Mouse (Mus musculus) retina, postnatal 1 day (tissue): ENCODE results near the gene Slc38a1.

Source experiments
- DNase-seq: peaks from one replicate; pipeline ENCODE4 v3.0.0-alpha.2; 2012

The Slc38a1 gene

DNA sequence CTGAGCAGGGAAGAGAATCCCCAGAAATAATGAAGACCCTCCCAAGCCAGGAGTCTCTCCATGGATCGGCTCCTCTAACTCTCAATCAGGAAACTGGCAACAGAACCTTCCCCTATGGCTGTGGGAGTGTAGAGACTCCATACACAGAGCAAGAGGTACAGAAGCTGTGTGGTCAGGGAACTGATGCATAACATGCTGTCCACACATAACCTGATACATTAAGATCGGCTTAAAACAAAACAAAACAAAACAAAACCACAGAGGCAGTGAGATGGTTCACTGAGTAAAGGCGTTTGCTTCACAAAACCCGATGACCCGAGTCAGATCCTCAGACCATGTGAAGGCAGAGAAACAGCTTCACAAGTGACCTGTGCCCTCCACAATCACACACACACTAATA lies 35.3 kb downstream of the Slc38a1 start:
- no peak for DNase-seq

DNA sequence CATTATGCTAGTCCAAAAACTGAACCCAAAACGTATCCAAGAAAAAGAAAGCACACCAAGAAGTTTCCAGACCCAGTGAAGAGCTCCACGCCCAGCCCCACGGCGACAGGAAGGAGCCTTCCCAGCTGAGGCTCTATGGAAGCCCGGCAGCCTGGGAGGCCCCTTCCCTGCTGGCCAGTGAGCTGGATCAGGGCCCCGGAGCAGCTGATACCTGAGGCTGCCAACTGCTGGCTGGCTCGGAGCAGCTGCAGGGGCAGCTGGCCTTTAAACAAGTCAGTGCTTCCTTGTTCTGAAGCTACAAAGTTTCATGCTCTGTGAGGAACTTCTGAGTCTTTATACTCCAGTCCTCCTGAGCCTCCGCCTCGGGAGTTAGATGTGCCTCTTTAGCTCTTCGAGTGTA lies 38.4 kb downstream of the Slc38a1 start:
- peak; percentile 18 for DNase-seq

DNA sequence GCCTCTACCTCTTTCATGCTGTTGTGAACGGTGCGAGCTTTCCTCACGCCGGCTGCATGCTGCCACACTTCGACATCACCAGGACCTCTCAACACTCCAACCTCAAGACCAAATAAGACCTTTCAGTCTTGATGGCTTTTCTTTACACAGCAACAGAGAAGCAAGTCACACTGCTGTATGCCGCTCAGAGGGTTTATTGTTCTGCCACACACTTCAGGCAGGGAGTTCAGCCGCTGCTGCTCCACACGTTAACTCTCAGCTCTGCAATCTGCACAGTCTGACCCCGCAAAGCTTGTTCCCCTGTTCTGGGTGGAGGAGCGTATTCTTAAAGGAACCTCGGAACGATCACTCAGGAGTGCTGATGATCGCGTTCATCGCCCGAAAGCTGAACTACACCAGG lies 40.7 kb downstream of the Slc38a1 start:
- DNase-seq = no peak

DNA sequence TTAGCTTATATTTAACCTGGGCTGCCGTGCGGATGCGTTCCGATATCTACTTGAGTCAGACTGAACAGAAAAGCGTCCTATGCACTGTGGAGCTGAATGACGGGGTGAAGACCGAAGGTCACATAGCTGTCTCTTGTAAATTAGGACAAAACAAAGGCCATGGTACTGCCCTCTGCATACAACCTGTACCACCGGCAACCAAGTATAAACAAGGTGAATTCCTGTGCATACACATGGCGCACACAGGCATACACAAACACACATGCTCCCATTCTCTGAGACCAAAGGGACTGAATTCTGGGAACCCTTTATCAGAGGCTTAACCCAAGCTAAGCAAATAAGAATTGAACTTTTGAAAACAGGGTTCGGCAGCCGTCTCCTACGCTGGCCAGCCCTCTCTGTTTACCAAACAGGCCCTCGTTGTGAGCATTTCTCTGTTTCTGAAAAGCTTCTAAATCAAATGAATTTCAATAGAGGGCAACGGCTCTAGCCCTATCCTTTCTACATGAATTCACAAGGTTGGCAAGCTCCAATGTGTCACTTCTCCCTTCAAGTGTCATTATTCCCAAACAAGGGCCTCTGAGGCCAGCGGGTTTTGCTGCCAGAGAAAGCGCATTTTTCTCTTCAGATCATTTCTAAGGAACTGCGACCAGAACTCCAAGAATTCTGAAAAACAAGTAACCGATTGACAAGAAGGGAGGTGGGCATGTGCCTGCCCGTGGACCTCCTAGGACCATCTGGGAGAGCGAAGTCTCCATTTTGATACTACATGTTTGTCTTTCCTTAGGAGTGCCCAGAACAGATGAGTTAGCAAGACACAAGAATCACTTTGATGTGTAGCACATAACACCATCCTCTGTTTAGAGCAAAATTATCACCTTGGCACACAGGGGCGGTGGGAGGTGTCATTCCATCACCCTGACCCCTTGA lies 42.6 kb downstream of the Slc38a1 start:
- no peak for DNase-seq

DNA sequence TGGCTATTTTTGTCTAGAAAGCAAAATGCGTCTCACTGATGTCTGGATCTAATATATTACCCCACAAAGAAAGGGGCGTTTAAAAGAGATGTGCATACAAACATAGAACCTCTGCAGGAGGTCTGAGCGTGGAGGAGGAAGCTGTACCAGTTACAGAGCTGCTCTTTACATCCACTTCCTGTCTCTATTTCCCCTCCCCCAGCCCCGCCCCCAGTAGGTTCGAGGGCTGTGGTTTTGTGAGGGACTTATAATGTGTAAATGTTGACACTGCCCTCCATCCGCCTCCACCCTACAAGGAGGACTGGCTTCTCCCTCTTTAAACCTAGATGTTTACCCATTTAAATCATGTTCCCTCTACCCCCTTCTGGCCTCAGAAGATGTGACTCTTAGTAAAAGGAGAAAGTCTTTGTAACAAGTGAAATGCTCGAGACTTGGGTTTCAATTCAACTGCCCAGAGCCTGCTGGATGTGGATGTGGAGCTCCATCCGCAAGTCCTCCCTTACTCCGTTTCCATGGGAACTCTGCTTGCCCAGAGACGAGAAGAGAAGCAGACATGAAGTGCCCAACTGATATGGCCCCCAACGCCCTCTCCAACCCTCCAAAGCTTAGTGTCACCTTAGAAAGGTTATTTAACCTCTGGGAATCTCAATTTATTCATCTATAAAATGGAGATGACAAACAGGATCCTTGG lies 43.7 kb downstream of the Slc38a1 start:
- DNase-seq = no peak

DNA sequence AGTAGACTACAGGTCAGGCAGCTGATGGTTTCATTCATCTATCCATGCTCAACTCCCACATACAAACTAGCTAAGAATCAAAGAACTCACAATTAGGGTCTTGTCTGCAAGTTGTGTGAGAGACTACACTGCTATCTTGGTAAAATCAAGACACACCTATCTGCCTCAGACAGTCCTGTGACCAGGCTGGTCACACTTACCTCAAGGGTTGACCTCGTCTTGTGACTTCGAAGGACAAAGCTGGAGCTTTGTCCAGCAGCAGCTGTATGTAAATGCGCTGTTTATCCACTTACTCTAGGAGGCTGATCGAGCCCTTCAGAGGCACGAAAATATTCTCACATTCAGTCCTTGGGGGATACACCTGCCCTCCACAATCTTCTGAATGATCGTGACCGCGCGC lies 45.6 kb downstream of the Slc38a1 start:
- no peak for DNase-seq

DNA sequence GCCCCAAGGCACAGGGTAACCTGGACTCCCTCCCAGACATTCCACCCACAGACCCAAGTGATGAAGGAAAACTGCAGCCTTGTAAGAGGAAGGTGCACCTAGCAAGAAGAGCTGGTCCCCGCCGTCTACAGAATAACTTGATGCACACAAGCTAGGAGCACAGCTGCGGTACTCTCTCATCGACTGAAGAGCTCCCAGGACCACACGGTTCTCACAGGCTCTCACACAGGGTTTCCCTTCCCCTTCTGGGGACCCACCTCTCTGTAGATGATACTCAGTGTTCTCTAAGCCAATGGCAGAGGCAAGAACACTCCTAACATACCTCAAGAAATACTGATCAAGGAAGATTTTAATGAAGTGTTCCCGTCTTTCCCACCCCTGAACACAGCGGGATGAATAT lies 48.4 kb downstream of the Slc38a1 start:
- no peak for DNase-seq

DNA sequence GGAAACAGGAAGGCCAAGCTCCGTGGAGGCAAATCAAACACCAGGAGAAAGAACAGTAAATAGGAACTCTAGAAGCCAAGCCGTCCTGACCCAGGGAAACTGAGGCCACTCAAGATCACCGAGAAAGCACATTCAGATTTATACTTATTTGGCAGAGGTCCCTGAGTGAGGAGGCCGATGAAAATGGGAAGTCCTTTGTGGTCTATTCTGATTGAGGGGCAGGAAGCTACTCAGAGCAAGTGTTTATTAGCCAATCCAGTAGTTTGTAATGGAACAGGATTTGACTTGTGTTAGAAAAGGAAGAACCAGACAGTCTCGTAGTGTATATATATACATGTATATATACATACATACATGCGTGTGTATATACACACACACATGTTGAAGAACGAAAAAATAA lies 48.8 kb downstream of the Slc38a1 start:
- no peak for DNase-seq

DNA sequence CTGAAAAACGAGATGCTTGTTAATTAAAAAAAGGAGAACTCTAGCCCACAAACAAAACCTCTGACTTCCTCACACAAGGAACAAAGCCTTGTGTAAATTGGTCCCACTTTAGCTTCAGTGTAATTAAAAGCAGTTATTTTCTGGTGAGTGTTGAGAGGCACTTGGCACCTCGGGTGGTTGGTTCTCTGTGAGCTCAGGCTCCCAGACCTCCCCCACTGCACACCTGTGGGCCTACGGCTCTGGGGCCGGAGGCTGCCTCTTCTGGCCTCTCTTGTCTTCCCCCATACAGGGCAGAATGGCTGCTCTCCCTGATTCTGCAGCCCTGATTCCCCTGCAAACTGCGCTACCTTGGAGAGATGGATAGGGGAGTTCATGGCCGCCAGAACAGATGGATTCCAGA lies 49.3 kb downstream of the Slc38a1 start:
- DNase-seq = no peak

DNA sequence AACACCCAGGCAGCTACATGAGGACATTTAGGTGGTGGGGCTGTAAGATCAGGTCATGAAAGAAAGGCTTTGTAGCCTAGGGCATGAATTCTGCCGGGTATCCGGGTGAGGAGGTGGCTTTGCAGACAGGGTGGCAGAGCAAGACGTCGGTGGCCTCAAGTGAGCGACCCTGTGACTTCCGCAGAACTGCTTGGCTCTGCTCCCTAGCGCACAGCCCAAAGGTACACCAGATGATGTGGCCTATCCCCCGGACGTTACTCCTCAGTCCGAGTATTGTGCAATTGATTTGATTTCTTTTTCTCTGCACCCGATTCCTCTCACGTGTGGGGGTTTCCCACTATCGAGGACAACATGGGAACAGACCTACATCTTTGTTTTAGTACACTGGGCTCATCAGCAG lies 49.7 kb downstream of the Slc38a1 start:
- no peak for DNase-seq

DNA sequence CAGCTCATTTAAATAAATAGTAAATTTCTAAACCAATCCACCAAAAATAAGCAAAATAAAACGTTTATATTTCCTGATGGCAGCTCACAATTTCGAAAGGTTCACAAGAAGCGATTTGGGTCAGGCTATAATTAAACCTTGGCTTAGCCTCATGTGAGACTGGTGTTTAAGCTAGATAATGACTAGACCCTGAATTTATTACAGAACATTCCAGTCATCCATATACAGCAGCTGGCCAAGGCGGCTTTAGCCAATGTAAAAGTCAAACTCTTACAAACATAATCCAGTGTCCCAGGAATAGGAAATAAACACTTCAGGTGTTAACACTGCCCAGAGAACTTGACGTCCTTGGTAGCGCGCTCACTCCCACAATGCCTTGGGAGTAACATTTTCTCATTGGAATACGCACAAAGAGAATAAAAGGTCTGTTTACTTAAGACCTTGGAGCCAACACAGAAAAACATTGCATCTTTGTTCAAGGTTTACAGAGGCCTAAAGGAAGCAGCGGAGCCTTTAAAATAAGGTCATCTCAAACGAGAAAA lies 50.8 kb downstream of the Slc38a1 start:
- DNase-seq = no peak

DNA sequence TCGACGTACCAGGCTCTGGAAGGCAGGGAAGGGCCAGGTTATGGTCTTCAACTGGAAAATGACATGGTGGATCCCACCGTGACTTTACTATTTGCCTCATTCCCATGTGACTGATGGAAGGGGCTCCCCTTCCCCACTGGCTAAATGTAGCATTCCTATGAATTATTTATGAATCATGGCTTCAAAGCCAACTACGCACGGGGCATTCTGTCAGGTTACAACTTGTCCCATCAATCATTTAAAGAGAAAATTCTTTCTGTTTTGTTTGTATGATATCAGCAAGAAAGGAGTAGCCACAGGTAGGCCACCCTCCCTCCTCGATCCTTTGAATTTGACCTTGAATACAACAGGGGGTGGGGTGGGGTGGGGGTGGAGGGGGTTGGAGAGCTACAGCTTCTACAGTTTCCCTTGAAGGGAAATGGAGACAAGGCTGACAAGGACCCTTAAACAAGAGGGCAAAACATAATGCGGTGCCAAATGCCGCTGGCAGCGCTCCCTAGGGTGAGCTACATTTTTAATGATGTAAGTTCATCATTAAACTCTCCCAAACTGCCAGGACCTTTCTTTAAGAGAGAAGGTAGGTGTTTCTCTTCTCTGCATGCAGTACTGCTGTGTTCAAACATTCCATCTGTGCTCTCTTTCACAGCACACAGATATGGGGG lies 53.6 kb downstream of the Slc38a1 start:
- DNase-seq = no peak

DNA sequence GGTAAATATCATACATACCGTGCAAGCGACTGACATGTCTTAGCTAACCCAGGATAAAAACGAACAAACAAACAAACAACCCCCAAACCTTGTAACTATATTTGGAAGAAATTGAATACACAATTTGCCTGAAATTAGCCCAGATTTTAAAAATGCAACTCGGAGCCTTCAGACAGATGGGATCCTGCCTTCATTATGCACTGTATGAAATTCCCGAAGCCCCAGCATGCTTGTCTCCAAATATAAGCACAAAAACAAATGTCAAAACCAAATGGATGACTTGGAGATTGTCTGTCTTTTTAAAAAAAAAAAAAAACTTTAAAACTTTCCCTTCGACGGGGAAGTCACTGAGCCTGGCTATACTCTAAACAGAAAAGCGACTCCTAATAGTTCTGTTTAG lies 54.7 kb downstream of the Slc38a1 start:
- DNase-seq = no peak

DNA sequence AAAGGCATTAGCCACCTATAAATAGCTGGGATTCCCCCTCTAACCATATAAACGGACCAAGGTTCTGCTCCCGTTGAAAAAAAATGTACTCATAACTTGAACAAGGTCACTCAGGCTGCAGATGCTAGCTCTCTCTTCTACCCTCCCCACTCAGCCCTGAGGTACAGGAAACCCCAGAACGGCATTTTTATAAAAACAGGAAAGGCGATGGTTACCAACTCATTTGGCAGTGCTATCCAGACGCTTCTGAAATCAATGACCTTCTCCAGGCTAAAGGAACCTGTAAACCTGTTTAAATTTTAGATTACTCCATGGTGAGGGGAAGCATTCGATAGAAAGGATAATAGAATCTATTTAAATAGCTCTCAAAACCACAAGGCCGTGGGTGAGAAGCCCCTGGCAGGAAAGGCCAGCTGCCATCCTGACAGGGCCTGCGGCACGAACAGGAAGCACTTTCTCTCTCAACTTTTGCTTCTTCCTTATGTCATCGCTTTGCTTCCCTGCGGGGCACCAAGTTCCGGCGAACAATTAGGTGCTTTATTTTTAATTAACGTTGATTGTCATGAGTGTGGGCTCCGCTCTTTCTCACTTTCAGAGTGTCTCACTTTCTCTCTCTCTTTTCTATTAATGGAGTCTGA lies 59.2 kb downstream of the Slc38a1 start:
- no peak for DNase-seq

DNA sequence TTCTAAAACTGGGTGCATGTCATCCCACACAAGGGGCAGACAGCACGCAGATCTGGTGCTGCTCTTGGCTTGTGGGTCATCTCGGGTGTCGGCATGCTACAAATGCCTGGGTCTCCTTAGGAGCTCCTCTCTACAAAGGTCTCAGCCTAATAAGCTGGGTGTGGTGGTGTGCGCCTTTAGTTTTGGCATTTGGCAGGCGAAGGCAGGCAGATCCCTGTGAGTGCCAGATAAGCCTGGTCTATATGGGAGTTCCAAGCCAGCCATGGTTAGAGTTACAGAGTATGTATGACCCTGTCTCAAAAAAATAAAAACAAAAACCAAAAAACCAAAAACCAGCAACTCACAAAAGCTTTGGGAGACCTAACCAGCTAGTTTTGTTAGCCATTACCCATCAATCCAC lies 65.7 kb downstream of the Slc38a1 start:
- DNase-seq = no peak

DNA sequence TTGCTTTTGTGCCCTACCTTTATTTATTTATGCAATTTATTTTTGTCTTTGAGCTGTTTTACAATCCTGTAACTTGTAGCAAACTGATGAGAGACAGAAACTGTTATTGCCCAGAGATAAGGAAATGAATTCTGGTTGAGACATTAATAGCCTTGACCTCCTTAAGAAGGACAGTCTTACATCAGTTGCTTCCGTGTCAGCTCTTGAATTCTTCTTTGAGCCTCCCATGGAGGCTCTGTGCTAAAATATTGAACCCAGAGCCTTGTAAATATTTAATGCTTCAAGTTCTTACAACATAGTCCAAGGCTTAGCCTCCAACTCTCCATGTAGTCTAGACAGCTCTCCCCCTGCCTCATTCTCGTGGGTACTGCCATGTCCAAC lies 73.7 kb downstream of the Slc38a1 start:
- DNase-seq = no peak

DNA sequence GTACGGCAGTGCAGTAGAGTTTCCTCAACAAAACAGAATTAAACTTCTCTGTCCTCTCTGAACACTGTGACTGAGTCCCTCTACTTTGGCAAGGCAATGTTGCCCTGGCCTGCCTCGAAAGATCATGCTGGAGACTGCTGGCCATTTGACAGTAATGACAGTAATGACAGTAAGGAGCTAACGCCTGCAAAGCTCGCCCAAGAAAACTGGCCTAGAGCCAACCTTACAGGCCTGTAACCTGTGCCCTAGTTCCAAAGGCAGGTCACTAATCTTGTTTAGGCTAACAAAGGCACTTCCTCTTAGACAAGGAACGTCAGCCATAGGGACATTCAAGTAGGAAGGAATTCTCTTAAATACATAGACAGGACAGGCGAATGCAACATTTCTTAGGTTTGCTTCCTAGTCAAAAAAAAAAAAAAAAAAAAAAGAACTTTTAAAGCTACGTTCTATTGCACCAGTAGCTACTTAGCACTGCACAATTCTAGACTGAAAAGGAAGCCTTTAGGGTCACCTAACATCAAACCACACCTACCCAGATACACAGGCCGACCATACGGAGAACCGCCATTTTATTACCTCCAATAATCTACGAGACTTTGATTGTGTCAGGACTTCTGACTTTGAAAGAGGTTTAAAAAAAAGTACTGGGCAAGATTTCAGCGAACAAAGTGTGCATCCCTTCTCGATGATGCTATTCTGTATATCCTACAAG lies 74.3 kb downstream of the Slc38a1 start:
- DNase-seq = peak; percentile 60

DNA sequence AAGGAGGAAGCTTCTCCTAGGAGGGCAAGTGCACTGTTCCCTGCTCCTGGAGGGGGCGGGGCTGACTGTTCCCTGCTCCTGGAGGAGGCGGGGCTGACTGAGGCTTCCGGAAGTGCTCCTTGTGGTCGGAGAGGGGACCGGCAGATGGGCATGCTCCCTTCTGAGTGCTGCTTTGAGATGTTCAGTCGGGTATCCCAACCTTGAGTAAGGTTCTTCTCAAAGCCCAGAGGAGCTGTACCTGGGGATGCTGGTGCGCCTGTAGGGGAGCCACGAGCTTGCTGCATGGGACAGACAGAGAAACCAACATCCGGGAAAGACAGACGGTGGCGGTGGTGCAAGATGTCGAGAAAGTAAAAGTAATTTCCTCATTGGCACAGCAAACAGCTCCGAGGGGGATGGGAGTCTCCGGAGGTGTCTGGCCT lies 75.9 kb downstream of the Slc38a1 start:
- DNase-seq = peak; percentile 77

DNA sequence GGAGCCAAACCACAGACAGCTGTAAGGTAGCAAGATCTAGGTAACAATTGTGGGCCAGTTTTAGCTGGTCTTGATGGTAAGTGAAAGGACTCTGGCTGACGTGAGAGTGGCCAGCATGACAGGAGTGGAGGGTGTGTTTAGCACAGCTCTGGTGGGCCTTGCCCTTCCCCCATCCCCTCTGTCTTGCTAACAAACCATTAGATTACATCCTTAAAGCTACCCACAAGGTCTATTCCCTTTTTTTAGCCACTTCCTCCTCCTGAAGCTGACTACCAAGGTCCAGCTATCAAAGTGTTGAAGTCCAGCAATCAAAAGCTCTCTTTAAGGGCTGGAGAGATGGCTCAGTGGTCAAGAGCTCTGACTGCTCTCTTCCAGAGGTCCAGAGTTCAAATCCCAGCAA lies 78.9 kb downstream of the Slc38a1 start:
- DNase-seq = no peak

DNA sequence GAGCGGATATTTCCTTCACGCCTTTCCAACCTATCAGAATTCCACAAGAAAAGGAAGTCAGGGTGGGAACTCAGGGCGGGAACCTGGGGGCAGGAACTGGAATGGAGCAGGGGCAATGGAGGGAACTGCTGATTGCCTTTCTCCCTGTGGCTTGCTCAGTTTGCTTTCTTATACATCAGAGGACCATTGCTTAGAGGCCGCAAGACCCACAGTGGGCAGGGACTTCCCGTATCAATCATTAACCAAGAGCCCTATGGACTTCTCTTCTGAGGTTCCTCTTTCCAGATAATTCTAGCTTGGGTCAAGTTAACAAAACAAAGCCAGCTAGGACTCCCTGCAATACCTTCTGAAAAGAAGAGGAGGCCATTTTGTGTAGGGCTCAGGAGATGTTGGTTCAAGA lies 80.2 kb downstream of the Slc38a1 start:
- no peak for DNase-seq

DNA sequence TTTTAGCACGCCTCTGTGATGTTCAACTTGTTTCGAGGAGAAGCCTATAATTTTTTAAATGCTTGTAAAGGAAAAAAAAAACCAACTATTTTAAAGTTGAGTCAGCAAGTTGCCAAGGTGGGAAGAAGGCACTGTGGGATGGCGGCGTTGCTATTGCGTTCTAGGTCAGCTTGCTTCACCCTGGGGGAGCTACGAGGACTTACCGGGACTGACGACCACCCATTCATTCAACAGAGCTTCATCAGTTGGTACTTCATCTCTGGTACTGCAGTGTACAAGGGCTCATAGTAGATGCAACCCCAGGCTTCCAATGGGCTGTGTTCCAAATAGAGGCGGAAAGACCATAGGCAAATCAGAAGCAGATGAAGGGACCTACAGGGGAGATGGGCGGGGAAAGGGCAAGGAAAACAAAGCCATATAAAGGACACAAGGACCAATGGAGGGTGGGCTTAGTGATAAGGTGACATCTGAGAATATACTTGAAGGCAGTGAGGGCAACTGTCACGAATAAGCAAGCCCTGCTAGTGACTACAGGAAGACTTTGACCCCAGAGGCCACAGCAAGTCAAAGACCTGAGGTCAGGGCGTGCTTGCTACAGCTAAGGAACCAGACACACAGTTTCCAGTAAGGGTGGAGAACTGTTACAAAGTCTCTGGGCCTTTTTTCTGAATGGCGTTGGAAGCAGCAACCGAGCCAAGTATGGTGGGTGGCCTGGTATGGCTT lies 82.0 kb downstream of the Slc38a1 start:
- DNase-seq = no peak
